Mouse (Mus musculus): ENCODE data around the gene Itpripl1. TPM values are rescaled to one million over a fixed set of nuclear protein-coding genes. Genes with fewer than 3 reads are reported as not detected.
"Not testable (repeated sequence)": the region's sequence is repeated elsewhere in the genome, so short reads cannot be mapped to it uniquely, and the experiment has no call there.

The Itpripl1 gene
- total and polyA plus RNA-seq, 3 experiments = 22.7 to 27.3 TPM; not detected in 1

- TF ChIP-seq SMC3 (IDR thresholded peaks at IDR 0.05; ENCODE audit: low read depth, low read length) (peak; percentile 35), RAD21 (IDR thresholded peaks at IDR 0.05; ENCODE audit: low read depth, low read length) (peak; percentile 52), ZC3H11A (IDR thresholded peaks at IDR 0.05; ENCODE audit: low read depth, low read length) (peak; percentile 45; the same call in 1 of the 2 replicates), ZNF384 (IDR thresholded peaks at IDR 0.05; ENCODE audit: low read depth, low read length) (peak; percentile 74), CTCF (IDR thresholded peaks at IDR 0.05 in 2 of 3, conservative IDR thresholded peaks at IDR 0.05 in 1 of 3; ENCODE audit: control insufficient read depth in 1 of 3, insufficient read depth in 1 of 3, low read depth in 2 of 3, low read length in 3 of 3, poor library complexity in 1 of 3, severe bottlenecking in 1 of 3) (peak in 1 of 3 experiments; percentile 45; a peak in 2 of 6 replicates)
- H3K4me3 ChIP-seq (ENCODE audit: control insufficient read depth in 1 of 2, insufficient read depth in 1 of 2, low read depth in 2 of 2, low read length in 2 of 2); H3K27ac ChIP-seq (ENCODE audit: control insufficient read depth, low read depth, low read length); H3K36me3 ChIP-seq (ENCODE audit: control insufficient read depth in 1 of 2, insufficient read depth in 2 of 2, low read length in 2 of 2); H3K9ac ChIP-seq (ENCODE audit: control insufficient read depth, low read depth, low read length, poor library complexity, severe bottlenecking); H3K9me3 ChIP-seq (replicated peaks; ENCODE audit: insufficient read depth, low read length); H3K27me3 ChIP-seq (ENCODE audit: control insufficient read depth in 1 of 2, insufficient read depth in 2 of 2, low read length in 2 of 2); H3K79me2 ChIP-seq (ENCODE audit: control insufficient read depth, insufficient read depth, low read length, poor library complexity); H3K4me1 ChIP-seq (ENCODE audit: control insufficient read depth in 1 of 2, insufficient read depth in 2 of 2, low read length in 2 of 2): not testable (repeated sequence)
- peak; percentile 52 for DNase-seq (ENCODE audit: low read depth, low spot score)
These were observed 23.0 kb upstream of the Itpripl1 start for GRCm38 (mm10) chr2:127166261-127166660.

- Histone ChIP-seq H3K27ac (ENCODE audit: control insufficient read depth, low read depth, low read length) (no peak overlapping the region), H3K79me2 (ENCODE audit: control insufficient read depth, insufficient read depth, low read length, poor library complexity) (no peaks in the 10 kb centered on the region)
These were observed 22.4 kb upstream of the Itpripl1 start for GRCm38 (mm10) chr2:127165675-127166074.

GRCm38 (mm10) chr2:127145699-127146098 is 2.5 kb upstream of the Itpripl1 start:
- Histone ChIP-seq H3K27me3 (ENCODE audit: control insufficient read depth in 1 of 2, insufficient read depth in 2 of 2, low read length in 2 of 2) (no peaks in the 10 kb centered on the region), H3K9ac (ENCODE audit: control insufficient read depth, low read depth, low read length, poor library complexity, severe bottlenecking) (no peak overlapping the region)

More at GRCm38 (mm10) chr2:127165675-127166074, 22.4 kb upstream of the Itpripl1 start:
- Histone ChIP-seq H3K9me3 (replicated peaks; ENCODE audit: insufficient read depth, low read length) (no peaks in the 10 kb centered on the region), H3K4me1 (ENCODE audit: control insufficient read depth in 1 of 2, insufficient read depth in 2 of 2, low read length in 2 of 2) (no peaks in the 10 kb centered on the region), H3K9ac (ENCODE audit: control insufficient read depth, low read depth, low read length, poor library complexity, severe bottlenecking) (no peak overlapping the region), H3K36me3 (ENCODE audit: control insufficient read depth in 1 of 2, insufficient read depth in 2 of 2, low read length in 2 of 2) (no peaks in the 10 kb centered on the region), H3K27me3 (ENCODE audit: control insufficient read depth in 1 of 2, insufficient read depth in 2 of 2, low read length in 2 of 2) (no peaks in the 10 kb centered on the region; a peak in 2 of 4 replicates), H3K4me3 (ENCODE audit: control insufficient read depth in 1 of 2, insufficient read depth in 1 of 2, low read depth in 2 of 2, low read length in 2 of 2) (no peak overlapping the region)
- TF ChIP-seq ZKSCAN1 (IDR thresholded peaks at IDR 0.05; ENCODE audit: low read depth, low read length) (no peak), CHD2 (IDR thresholded peaks at IDR 0.05; ENCODE audit: low read length) (no peak), CTCF (IDR thresholded peaks at IDR 0.05 in 2 of 3, conservative IDR thresholded peaks at IDR 0.05 in 1 of 3; ENCODE audit: control insufficient read depth in 1 of 3, insufficient read depth in 1 of 3, low read depth in 2 of 3, low read length in 3 of 3, poor library complexity in 1 of 3, severe bottlenecking in 1 of 3) (no peak), ETS1 (IDR thresholded peaks at IDR 0.05; ENCODE audit: low read depth, low read length) (no peak), RCOR1 (IDR thresholded peaks at IDR 0.05; ENCODE audit: low read depth, low read length) (no peak), ZMIZ1 (IDR thresholded peaks at IDR 0.05; ENCODE audit: low read depth, low read length) (no peak)
- DNase-seq (ENCODE audit: low read depth, low spot score) = peak; percentile 2

More at GRCm38 (mm10) chr2:127145699-127146098, 2.5 kb upstream of the Itpripl1 start:
- no peak for TF ChIP-seq GABPA (IDR thresholded peaks at IDR 0.05; ENCODE audit: low read depth, low read length)
- no peak for TF ChIP-seq RCOR1 (IDR thresholded peaks at IDR 0.05; ENCODE audit: low read depth, low read length)
- TF ChIP-seq NRF1 (IDR thresholded peaks at IDR 0.05; ENCODE audit: insufficient read depth, low read depth, low read length, poor library complexity, severe bottlenecking) = no peak
- no peak for TF ChIP-seq HCFC1 (IDR thresholded peaks at IDR 0.05; ENCODE audit: low read depth, low read length)
- no peak for TF ChIP-seq JUND (IDR thresholded peaks at IDR 0.05; ENCODE audit: low read depth, low read length)
- TF ChIP-seq POLR2AphosphoS2 (IDR thresholded peaks at IDR 0.05; ENCODE audit: low read length) = no peak
- TF ChIP-seq SIN3A (IDR thresholded peaks at IDR 0.05; ENCODE audit: low read length) = no peak
- TF ChIP-seq MYC (IDR thresholded peaks at IDR 0.05; ENCODE audit: low read depth, low read length) = no peak
- no peak for TF ChIP-seq ZNF384 (IDR thresholded peaks at IDR 0.05; ENCODE audit: low read depth, low read length)
- H3K4me1 ChIP-seq (ENCODE audit: control insufficient read depth in 1 of 2, insufficient read depth in 2 of 2, low read length in 2 of 2) = peaks cover 2 to 18% of the 10 kb centered on the region in 2 experiments; a peak in 3 of 4 replicates
- peaks cover 14% of the 10 kb centered on the region for H3K79me2 ChIP-seq (ENCODE audit: control insufficient read depth, insufficient read depth, low read length, poor library complexity)
- H3K9me3 ChIP-seq (replicated peaks; ENCODE audit: insufficient read depth, low read length) = no peaks in the 10 kb centered on the region
- no peak overlapping the region for H3K27ac ChIP-seq (ENCODE audit: control insufficient read depth, low read depth, low read length)
- H3K36me3 ChIP-seq (ENCODE audit: control insufficient read depth in 1 of 2, insufficient read depth in 2 of 2, low read length in 2 of 2) = peaks cover 0 to 6% of the 10 kb centered on the region in 2 experiments; a peak in 2 of 4 replicates
- no peak overlapping the region for H3K4me3 ChIP-seq (ENCODE audit: control insufficient read depth in 1 of 2, insufficient read depth in 1 of 2, low read depth in 2 of 2, low read length in 2 of 2)
- no peak for DNase-seq (ENCODE audit: low read depth, low spot score)
